Comparison of ENCODE assay signal across 8 mouse cellular contexts in genomic region chr2:29618926-29619483, GRCm38 (mm10). TPM values are rescaled to one million over a fixed set of nuclear protein-coding genes. Genes with fewer than 3 reads are reported as not detected.
DNase-seq lines count a peak whose midpoint lies in the region; ATAC-seq and TF ChIP-seq lines count a peak whose summit lies in the region.

No protein-coding gene starts in this region.

- H3K9me3 ChIP-seq in heart, embryonic 15.5 days (replicated peaks) = no peaks in the 10 kb centered on the region
- no peaks in the 10 kb centered on the region for H3K9me3 ChIP-seq in G1E (replicated peaks)
- H3K9me3 ChIP-seq in forebrain, embryonic 12.5 days = no peaks in the 10 kb centered on the region
- no peaks in the 10 kb centered on the region for H3K9me3 ChIP-seq in limb, embryonic 15.5 days

- H3K4me3 ChIP-seq in heart, embryonic 15.5 days = no peak overlapping the region
- peak overlapping the region; percentile 82 for H3K4me3 ChIP-seq in G1E (ENCODE audit: low read depth, low read length)
- peak overlapping the region; percentile 82 for H3K4me3 ChIP-seq in forebrain, embryonic 12.5 days (replicated peaks)
- H3K4me3 ChIP-seq in limb, embryonic 15.5 days = peak overlapping the region; percentile 67; the same call in 1 of the 2 replicates

- no peaks in the 10 kb centered on the region for H3K27me3 ChIP-seq in heart, embryonic 15.5 days
- peaks cover 17% of the 10 kb centered on the region for H3K27me3 ChIP-seq in G1E (ENCODE audit: insufficient read depth, low read length)
- H3K27me3 ChIP-seq in forebrain, embryonic 12.5 days = no peaks in the 10 kb centered on the region
- no peaks in the 10 kb centered on the region for H3K27me3 ChIP-seq in limb, embryonic 15.5 days

- intact Hi-C loops in heart, postnatal 10 days (cut with DNase I) = loop anchor here (2.0 to 5.0 kb wide), 3 partner anchors 52 to 112 kb away; no protein-coding TSS in a partner anchor

- ATAC-seq in heart, embryonic 15.5 days (replicated peaks; ENCODE audit: insufficient number of reproducible peaks, insufficient read depth, low FRiP score, low read depth) = no peak
- ATAC-seq in G1E (ENCODE audit: extremely low read depth, insufficient number of reproducible peaks, low FRiP score, poor library complexity, severe bottlenecking) = no peak
- peak; percentile 36; the same call in 1 of the 2 replicates for ATAC-seq in forebrain, embryonic 12.5 days (ENCODE audit: low FRiP score)
- no peak; the same call in 1 of the 2 replicates for ATAC-seq in limb, embryonic 15.5 days (ENCODE audit: insufficient number of reproducible peaks, low FRiP score, low TSS enrichment, low read depth)
- no peak for ATAC-seq in granulocyte monocyte progenitor cell, adult 5-6 weeks (replicated peaks; ENCODE audit: poor library complexity, severe bottlenecking)

- H3K4me2 ChIP-seq in heart, embryonic 15.5 days = peak overlapping the region; percentile 16; the same call in 1 of the 2 replicates
- peak overlapping the region; percentile 17; the same call in 1 of the 2 replicates for H3K4me2 ChIP-seq in forebrain, embryonic 12.5 days
- no peak overlapping the region for H3K4me2 ChIP-seq in limb, embryonic 15.5 days

- DNase-seq in heart, postnatal 10 days = no peak
- no peak for DNase-seq in G1E (ENCODE audit: low spot score)
- no peak for DNase-seq in urinary bladder, adult 18-20 months (ENCODE audit: low spot score in 2 of 2)
- no peak for DNase-seq in gastrocnemius, postnatal 10 days

- H3K9ac ChIP-seq in heart, embryonic 15.5 days = no peak overlapping the region
- no peak overlapping the region for H3K9ac ChIP-seq in forebrain, embryonic 12.5 days
- no peak overlapping the region for H3K9ac ChIP-seq in limb, embryonic 15.5 days

- no peaks in the 10 kb centered on the region for H3K36me3 ChIP-seq in heart, embryonic 15.5 days
- H3K36me3 ChIP-seq in G1E (replicated peaks) = peaks cover 28% of the 10 kb centered on the region
- no peaks in the 10 kb centered on the region for H3K36me3 ChIP-seq in forebrain, embryonic 12.5 days (replicated peaks)
- no peaks in the 10 kb centered on the region; the same call in 1 of the 2 replicates for H3K36me3 ChIP-seq in limb, embryonic 15.5 days

- WGBS in heart, embryonic 15.5 days = 58% methylated on average over 8 of the region's 8 CpGs
- WGBS in forebrain, embryonic 12.5 days = 64% methylated on average over 8 of the region's 8 CpGs
- WGBS in limb, embryonic 15.5 days = 60% methylated on average over 8 of the region's 8 CpGs

- TF ChIP-seq CTCF in G1E (IDR thresholded peaks at IDR 0.05; ENCODE audit: low read depth, low read length) = no peak

- H3K4me1 ChIP-seq in heart, embryonic 15.5 days (replicated peaks) = peaks cover 42% of the 10 kb centered on the region
- peaks cover 43% of the 10 kb centered on the region for H3K4me1 ChIP-seq in G1E (ENCODE audit: insufficient read depth, low read depth, low read length)
- H3K4me1 ChIP-seq in forebrain, embryonic 12.5 days = peaks cover 32% of the 10 kb centered on the region
- peaks cover 38% of the 10 kb centered on the region for H3K4me1 ChIP-seq in limb, embryonic 15.5 days

- no peak overlapping the region for H3K27ac ChIP-seq in heart, embryonic 15.5 days
- no peak overlapping the region for H3K27ac ChIP-seq in forebrain, embryonic 12.5 days
- H3K27ac ChIP-seq in limb, embryonic 15.5 days = no peak overlapping the region

RNA-seq across cellular contexts. Expression of gene Rapgef1, which starts 0.5 kb away (rescaled TPM):
- polyA plus RNA-seq in heart, embryonic 15.5 days (2015; fragmentation: Nextera tagmentation; extraction: Ambion mirVana) = 11.6 and 15.5 TPM in 2 replicates
- 100 to 1,000 TPM in 1 of 2 experiments, 10 to 100 TPM in 1; 92.7 to 102 TPM for total RNA-seq in heart, postnatal 10 days (2021)
- 42.0 and 42.8 TPM in 2 replicates for total RNA-seq in G1E (2014; fragmentation: Nextera tagmentation)
- 24.3 and 25.4 TPM in 2 replicates for total RNA-seq in G1E (2017)
- 37.2 and 43.3 TPM in 2 replicates for polyA plus RNA-seq in G1E (2012)
- 22.3 and 24.0 TPM in 2 replicates for polyA plus RNA-seq in forebrain, embryonic 12.5 days (2016; fragmentation: Nextera tagmentation; extraction: Ambion mirVana)
- polyA plus RNA-seq in limb, embryonic 15.5 days (2015; fragmentation: Nextera tagmentation; extraction: Ambion mirVana) = 15.9 and 17.1 TPM in 2 replicates
- 10 to 100 TPM; 90.9 to 92.2 TPM for total RNA-seq in gastrocnemius, postnatal 10 days (2021)
- total RNA-seq in granulocyte monocyte progenitor cell, adult 5-6 weeks (2014; fragmentation: Nextera tagmentation) = 29.6 and 31.9 TPM in 2 replicates
- 16.7 and 21.9 TPM in 2 replicates for total RNA-seq in granulocyte monocyte progenitor cell, adult 5-6 weeks (2017)
